Mouse (Mus musculus): ENCODE measurements around the gene Wdr18.

The Wdr18 gene

DNA sequence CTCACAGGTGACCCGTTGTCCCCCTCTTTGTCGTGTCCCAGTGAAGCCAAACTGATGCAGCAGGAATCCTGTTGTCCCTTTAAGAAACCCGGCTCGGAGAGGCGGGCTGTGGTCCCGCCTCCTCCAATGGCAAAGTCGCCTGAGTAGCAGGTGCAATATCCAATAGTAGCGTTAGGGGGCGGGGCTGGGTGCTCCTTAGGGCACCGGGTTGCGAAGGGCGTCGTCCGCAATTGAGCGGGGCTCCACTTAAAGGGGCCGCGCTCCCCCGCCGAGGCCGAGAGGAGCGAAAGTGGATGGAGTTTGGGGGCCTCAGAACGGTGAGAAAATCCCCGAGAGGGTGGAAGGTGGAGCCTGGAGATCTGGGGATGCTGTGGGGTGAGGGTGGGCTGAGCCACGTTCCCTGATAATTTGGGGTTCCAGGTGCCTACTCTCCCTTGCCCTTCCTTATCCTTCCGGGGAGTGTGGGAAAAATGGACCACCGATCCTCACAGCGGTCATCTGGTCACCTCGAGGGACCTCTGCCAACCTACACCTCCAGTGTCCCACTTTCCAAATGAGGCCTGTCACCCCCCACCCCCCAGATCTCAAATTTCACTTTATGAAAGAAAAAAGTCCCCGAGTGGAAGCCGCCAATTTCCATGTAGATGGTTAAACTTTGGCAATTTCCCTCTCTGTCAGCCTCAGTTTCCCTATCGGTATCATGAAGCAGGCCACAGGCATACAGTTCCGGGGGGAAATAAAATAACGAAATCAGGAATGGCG is 36.5 kb downstream of the Wdr18 start, which contains the start of gene Abca7:
Gene Abca7, plus strand, starts transcription at position 223 of the 762 bp plus-strand sequence.
- peak; percentile 95 for DNase-seq (ENCODE audit: extremely low spot score, low spot score)

DNA sequence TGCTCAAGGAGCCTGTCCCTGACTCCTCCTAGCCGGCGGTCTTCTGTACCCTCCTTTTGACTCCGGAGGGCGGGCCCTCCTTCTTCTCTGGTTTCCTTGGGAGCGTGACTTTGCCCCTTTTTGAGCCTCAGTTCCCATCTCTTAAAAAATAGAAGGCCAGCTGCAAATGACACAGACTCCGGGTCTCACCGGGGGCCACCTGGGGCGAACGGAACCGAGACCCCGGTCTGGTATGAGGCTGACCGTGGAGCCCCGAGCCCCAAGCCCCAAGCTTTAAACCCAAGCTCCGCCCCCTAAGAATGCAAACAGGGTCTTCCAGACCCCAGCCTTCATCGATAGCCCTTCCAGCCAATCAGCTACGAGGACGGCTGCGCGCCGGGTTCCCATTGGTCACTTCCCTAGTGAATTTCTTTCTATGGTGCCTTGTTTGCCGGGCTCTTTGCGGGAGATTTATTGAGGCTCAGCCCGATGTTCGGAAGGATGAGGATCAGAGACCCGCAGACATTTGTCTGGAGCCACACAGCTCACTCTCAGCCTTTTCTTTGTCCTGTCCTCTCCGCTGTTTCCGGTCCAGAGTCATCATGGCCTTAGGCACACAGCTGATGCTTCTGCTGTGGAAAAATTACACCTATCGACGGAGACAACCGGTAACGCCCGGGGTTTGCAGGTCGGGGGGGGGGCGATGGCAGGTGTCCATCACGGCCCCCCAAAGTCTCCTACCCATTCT is 37.2 kb downstream of the Wdr18 start:
- DNase-seq (ENCODE audit: extremely low spot score, low spot score), result peak; percentile 92

DNA sequence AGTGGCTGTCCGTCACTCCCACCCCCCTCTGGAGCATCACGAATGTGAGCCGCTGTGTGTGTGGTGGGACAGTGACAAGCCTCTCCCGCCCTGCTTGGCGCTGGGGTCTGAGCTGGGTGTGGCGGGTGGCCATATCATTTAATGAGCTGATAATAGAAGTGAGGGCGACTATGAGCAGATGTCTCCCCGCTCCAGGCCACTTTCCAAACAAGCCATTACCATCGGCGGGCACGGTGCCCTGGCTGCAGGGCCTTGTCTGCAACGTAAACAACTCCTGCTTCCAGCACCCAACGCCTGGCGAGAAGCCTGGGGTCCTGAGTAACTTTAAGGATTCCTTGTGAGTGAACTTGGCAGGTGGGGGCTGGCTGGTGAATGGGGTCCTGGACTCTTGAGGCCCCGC is 37.9 kb downstream of the Wdr18 start:
- DNase-seq (ENCODE audit: extremely low spot score, low spot score), result no peak

DNA sequence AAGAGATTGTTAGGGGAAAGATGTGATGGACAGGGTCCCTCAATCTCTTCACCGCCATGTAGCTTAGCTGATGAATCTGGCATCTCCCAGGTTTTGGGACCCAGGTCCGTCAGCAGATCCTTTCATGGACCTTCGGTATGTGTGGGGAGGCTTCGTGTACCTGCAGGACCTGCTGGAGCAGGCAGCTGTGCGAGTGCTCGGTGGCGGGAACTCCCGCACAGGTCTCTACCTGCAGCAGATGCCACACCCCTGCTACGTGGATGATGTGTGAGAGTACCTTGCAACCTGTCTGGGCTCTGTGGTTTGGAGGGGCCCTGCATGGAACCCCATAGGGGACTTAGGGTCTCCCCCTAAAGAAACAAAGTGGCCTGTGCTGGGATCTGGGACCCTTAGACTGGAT is 42.0 kb downstream of the Wdr18 start:
- DNase-seq (ENCODE audit: extremely low spot score, low spot score), result no peak

DNA sequence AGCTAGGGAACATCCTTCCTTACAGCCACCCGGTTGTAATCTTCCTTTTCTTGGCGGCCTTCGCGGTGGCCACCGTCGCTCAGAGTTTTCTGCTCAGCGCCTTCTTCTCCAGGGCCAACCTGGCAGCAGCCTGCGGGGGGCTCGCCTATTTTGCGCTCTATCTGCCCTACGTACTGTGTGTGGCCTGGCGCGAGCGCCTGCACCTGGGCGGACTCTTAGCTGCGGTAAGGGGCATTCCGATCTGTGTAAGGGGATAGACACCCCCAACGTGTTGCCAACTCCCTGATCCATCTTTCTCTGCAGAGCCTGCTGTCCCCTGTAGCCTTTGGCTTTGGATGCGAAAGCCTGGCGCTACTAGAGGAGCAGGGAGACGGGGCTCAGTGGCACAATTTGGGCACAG is 42.9 kb downstream of the Wdr18 start:
- DNase-seq (ENCODE audit: extremely low spot score, low spot score), result no peak

DNA sequence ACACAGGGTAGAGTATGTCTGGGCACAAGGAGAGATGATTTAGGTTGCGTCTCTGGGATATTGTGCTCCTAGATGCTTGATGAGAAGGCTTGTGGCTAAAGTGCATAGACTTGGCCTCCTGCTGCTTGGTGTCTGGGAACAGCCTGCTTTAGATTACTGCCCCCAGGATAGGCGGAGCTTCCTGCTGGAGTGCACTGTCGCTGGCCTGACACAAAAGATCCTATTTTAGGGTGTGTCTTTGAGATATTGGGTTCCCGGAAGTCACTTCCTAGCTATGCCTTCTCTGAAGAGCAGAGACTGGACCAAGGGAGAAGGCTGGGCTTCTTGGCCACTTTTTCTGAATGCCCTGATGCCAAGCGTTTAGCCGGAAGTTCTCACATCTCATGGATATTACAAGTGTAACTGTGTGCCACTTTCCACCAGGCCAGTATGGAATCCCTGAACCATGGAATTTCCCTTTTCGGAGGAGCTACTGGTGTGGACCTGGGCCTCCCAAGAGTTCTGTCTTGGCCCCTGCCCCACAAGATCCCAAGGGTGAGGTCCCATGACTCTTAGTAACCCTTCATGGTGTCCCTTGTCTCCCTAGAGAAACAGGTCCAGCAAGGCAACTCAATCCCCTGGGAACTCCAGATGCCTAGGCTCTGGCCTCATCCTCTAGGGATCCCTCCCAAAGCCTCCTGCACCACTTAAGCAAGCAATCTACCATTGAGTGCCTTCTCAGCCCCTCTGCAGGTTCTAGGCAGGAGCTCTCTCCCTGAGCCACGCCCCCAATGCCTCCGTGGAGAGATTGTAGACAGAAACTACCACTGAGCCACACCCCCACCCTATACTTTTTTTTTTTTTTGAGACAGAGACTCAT is 43.7 kb downstream of the Wdr18 start:
- DNase-seq (ENCODE audit: extremely low spot score, low spot score), result no peak

DNA sequence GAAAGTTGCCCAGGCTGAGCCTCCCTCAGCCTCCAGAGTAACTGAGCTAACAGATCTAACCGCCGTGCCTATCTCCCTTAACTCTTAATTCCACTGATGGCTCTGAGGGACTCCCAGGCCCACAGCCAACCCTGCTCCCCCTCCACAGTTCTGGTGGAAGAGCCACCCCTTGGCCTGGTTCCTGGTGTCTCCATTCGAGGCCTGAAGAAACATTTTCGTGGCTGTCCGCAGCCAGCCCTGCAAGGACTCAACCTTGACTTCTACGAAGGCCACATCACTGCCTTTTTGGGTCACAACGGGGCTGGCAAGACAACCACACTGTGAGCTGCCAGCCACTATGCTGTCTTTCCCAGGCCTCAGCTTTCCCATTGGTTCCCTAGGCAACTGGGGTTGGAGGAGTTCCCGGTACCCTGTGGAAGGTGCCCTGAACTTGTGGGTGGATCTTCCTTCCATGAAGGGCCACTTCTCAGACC is 44.3 kb downstream of the Wdr18 start:
- DNase-seq (ENCODE audit: extremely low spot score, low spot score), result no peak

DNA sequence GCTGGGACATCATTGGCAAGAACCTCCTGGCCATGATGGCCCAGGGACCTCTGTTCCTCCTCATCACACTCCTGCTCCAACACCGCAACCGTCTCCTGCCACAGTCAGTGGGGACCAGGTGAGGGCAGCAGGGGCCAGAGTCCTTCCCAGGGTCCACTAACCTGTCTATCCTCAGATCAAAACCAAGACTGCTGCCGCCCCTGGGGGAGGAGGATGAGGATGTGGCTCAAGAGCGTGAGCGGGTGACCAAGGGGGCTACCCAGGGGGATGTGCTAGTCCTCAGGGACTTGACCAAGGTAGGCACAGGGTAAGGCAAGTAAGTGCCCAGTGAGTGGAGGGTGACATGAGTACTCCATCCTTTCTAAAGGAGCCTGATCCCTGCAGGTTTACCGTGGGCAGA is 51.8 kb downstream of the Wdr18 start:
- no peak for DNase-seq (ENCODE audit: extremely low spot score, low spot score)

DNA sequence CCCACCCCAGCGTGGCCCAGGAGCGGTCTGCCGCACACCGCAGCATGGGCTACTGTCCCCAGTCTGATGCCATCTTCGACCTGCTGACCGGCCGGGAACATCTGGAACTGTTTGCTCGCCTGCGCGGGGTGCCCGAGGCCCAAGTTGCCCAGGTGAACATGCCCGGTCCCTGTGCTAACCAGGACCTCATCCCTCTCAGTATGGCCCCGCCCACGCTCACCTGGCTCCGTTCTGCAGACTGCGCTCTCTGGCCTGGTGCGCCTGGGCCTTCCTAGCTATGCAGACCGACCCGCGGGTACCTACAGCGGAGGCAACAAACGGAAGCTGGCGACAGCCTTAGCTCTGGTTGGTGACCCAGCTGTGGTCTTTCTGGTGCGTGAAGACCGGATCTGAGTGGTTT is 53.7 kb downstream of the Wdr18 start:
- DNase-seq (ENCODE audit: extremely low spot score, low spot score), result no peak

DNA sequence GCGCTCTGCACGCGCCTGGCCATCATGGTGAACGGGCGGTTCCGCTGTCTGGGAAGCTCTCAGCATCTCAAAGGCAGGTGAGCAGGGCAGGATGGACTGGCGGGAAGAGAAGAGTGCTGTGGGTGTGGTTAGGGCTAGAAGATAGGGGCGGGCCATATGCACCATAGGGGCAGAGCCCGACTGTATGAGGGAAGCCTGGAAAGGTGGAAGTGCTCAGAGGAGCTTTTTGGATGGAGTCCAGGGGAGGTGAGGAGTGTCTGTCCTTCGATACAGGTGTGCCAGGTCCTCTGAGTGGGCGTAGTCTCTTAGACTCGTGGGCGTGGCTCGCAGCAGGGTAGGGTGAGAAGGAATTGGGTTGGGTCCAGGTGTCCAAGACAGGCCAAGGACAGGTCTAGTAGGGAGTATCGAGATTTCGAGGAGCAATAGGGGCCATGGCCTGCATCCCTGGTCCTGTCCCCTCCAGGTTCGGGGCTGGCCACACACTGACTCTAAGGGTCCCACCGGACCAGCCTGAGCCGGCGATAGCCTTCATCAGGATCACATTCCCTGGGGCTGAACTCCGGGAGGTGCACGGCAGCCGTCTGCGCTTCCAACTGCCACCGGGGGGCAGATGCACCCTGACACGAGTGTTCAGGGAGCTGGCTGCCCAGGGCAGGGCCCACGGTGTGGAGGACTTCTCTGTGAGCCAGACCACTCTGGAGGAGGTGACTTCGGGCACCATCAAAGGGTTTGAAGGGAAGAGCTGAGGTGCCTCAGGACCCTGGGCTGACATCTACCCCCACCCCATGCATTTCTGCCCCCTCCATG is 54.7 kb downstream of the Wdr18 start:
- no peak for DNase-seq (ENCODE audit: extremely low spot score, low spot score)

DNA sequence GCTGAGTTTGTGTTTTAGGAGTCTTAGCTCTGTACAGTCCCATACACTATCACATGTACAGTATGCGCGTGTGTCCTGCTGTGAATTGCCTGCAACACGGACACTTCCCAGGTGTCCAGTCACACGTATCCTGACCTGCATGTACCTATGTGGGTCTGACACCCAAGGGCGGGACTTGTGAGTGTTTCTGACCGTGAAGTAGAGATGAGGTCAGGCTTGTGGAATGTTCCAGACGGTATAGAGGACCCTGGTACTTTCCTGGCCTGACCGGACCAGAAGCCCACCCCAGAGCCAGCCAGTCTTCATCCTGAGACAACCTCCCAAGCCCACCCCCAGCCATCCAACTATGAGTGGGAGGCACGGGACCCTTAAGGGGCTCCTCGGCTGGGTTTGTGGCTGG is 55.6 kb downstream of the Wdr18 start:
- DNase-seq (ENCODE audit: extremely low spot score, low spot score), result no peak

DNA sequence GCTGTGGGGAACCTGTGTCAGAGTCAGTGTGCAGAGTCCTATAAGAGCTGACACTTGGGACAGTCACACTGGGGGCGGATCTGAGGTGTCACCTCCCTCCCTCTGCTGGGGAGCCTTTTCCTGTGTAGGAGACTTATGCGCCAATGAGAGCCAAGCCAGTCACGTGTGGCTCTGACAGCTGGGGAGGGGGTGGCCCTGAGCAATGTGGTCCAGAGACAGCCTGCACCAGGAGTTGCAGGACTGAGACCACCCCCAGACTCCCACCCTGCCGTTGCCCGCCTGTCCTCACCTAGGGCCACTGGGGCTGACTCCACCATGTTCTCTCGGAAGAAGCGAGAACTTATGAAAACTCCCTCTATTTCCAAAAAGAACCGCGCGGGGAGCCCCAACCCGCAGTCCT is 56.6 kb downstream of the Wdr18 start, which contains the start of gene Arhgap45:
Gene Arhgap45, plus strand, starts transcription at position 143 of the 400 bp plus-strand sequence.
- no peak for DNase-seq (ENCODE audit: extremely low spot score, low spot score)

DNA sequence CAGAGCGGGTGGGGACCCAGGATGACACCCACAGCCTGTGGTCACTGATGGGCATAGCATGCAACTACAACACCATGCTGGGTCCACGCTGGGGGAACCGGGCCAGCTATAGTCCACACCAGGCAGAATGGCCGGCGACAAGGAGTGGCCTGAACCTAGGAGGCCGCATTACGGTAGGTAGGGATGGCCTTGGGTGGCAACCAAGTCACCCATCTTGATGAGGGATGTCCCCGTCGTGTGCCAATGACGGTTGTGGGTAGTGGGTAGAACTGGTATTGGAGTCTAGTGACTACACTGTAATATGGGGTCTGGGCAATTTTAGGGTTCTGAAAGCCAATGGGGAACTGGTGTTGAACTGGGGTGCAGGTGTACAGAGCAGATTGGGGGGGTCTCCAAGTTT is 57.0 kb downstream of the Wdr18 start:
- DNase-seq (ENCODE audit: extremely low spot score, low spot score), result no peak

DNA sequence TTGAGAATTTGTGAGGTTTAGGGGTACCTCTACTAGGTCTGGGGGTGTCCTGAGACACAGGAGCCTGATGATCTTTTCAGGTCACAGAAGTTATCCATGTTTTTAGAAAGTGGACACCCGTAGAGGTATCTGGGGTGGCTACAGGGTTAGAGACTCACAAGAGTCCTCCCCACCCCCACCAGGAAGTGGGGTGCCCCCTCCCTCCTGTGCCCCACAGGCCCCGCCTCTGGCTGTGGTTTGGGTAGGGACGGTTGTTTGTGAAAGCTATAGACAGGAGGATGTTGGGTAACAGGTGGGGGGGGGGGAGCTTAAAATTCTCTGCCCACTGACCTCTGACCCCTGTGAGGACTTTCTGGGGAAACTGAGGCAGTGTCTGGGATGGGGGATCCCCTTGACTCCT is 57.4 kb downstream of the Wdr18 start:
- DNase-seq (ENCODE audit: extremely low spot score, low spot score), result no peak

DNA sequence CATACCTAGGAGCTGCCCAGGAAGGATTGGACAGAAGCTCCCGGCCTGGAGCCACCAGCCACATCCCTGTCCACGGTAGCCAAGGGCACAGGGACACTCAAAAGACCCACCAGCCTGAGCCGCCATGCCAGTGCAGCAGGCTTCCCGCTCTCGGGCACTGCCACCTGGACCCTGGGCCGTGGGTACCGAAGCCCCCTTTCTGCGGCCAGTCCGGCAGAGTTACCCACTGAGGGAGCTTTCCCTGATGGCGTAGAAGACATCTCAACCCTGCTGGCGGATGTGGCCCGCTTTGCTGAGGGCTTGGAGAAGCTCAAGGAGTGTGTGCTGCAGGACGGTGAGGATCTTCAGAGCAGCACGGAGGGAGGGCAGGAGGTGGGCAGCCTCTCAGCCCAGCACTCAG is 57.8 kb downstream of the Wdr18 start:
- DNase-seq (ENCODE audit: extremely low spot score, low spot score), result no peak

DNA sequence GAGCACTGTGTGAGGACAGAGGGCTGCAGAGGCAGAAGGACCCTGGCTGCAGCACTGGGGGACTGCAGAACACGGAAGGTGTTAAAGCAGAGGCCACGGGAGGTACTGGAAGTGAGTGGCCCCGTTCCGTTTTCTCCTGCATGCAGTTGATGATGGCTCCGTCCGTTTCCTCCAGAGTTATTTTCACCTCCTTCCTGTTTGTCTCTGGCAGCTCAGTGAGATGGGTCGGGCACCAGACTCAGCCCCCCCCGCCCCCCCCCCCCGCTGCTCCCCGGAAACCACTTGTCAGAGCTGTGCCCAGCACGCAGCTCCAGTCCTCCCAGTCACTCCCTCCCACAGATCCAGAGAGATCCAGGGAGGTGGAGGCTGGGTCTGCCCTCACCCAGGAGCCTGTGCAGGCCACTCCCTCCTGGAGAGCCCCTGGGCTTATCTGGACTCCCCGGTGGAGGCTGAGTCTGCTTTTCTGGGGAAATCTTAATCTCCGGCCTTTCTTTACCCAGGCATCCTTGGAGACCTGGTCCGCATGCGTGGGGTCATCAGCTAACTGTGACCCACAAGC is 58.9 kb downstream of the Wdr18 start:
- peak; percentile 53 for DNase-seq (ENCODE audit: extremely low spot score, low spot score)

DNA sequence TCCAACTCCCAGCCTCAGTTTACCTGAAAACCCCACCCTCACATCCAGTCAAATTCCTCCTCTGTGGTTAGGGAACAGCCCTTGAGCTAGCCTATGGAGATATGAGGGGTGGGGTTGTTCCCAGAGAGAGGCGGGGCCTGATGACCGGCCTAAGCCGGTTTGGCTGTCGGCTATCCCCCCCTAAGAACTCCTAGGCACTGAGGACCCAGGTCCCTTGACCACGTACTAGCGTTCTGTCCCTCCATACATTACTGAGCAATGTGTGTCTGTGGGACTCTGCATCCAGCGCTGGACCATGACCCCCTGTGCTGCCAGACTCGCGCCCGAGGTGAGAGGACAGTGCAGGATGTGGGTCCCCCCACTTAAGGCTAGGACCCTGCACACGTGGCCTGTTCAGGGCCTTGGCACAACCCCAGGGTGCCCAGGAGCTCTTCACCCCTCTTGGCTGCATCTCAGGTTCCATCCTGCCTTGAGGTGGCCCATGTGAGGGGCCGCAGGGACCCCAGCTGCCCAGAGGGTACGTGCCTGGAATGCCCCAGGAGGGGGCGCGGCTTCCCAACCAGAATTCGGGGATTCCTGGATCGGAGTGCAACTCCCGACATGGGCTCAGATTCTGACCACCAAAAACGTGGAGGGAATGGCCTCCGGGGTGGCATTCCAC is 59.6 kb downstream of the Wdr18 start:
- peak; percentile 62 for DNase-seq (ENCODE audit: extremely low spot score, low spot score)
